Comparison of ENCODE assay signal across 10 mouse cellular contexts in genomic region chr2:70558843-70559451, GRCm38 (mm10). TPM values are rescaled to one million over a fixed set of nuclear protein-coding genes. Genes with fewer than 3 reads are reported as not detected.
DNase-seq lines count a peak whose midpoint lies in the region; ATAC-seq and TF ChIP-seq lines count a peak whose summit lies in the region.
"Had no signal": no experiment of that assay in that cellular context is flagged by ENCODE, and none has a peak within 500 bp of the region (broad histone marks: within the 10 kb centered on the region; RNA-seq: fewer than 3 reads in every experiment).

No protein-coding gene starts in this region.

- peaks cover 49% of the 10 kb centered on the region for H3K27me3 ChIP-seq in hindbrain, embryonic 14.5 days (ENCODE audit: control insufficient read depth, insufficient read depth, low read length)

- no peaks in the 10 kb centered on the region for H3K9me3 ChIP-seq in hindbrain, embryonic 14.5 days (ENCODE audit: control insufficient read depth, low read length)
- H3K9me3 ChIP-seq: embryonic facial prominence, embryonic 12.5 days; limb, embryonic 12.5 days had no signal

- H3K36me3 ChIP-seq in hindbrain, embryonic 14.5 days (replicated peaks; ENCODE audit: control insufficient read depth, insufficient read depth), result no peaks in the 10 kb centered on the region
- H3K36me3 ChIP-seq: embryonic facial prominence, embryonic 12.5 days; limb, embryonic 12.5 days had no signal

- H3K4me3 ChIP-seq in hindbrain, embryonic 14.5 days (replicated peaks; ENCODE audit: low read length), result peak overlapping the region; percentile 55
- peak overlapping the region; percentile 37 for H3K4me3 ChIP-seq in olfactory bulb, adult 2 months (ENCODE audit: insufficient read depth, low read depth, low read length)
- H3K4me3 ChIP-seq: embryonic facial prominence, embryonic 12.5 days; gastrocnemius, adult 2 months; limb, embryonic 12.5 days had no signal

- no peak for ATAC-seq in hindbrain, embryonic 14.5 days (ENCODE audit: low FRiP score)

- H3K4me2 ChIP-seq in hindbrain, embryonic 14.5 days (replicated peaks), result peak overlapping the region; percentile 65
- H3K4me2 ChIP-seq: embryonic facial prominence, embryonic 12.5 days; limb, embryonic 12.5 days had no signal

- H3K9ac ChIP-seq in hindbrain, embryonic 14.5 days, result peak overlapping the region; percentile 41
- H3K9ac ChIP-seq: embryonic facial prominence, embryonic 12.5 days; limb, embryonic 12.5 days had no signal

- peak overlapping the region; percentile 95 for H3K27ac ChIP-seq in hindbrain, embryonic 14.5 days
- peak overlapping the region; percentile 90 for H3K27ac ChIP-seq in olfactory bulb, adult 2 months (ENCODE audit: insufficient read depth, low read depth, low read length)
- H3K27ac ChIP-seq: embryonic facial prominence, embryonic 12.5 days; gastrocnemius, adult 2 months; limb, embryonic 12.5 days had no signal

- WGBS in hindbrain, embryonic 14.5 days, result 11% methylated on average over 24 of the region's 24 CpGs
- 9% methylated on average over 24 of the region's 24 CpGs for WGBS in olfactory bulb, adult 2 months

- TF ChIP-seq POLR2A in olfactory bulb, adult 2 months (IDR thresholded peaks at IDR 0.05; ENCODE audit: insufficient read depth, low read depth, low read length), result no peak

- no peaks in the 10 kb centered on the region for H3K4me1 ChIP-seq in hindbrain, embryonic 14.5 days (replicated peaks; ENCODE audit: control insufficient read depth, insufficient read depth, low read length)
- H3K4me1 ChIP-seq in olfactory bulb, adult 2 months (ENCODE audit: control insufficient read depth, insufficient read depth, low read length), result peaks cover 19% of the 10 kb centered on the region

- peak; percentile 6 for DNase-seq in lung, postnatal 25 days (ENCODE audit: low spot score)
- DNase-seq in lung, adult 18-20 months, result no peak
- DNase-seq in ES-CJ7 (ENCODE audit: low read depth, low spot score) (peak; percentile 62), liver (no peak)
- peak; percentile 27 for DNase-seq in hindbrain, embryonic 14.5 days (ENCODE audit: low spot score)
- DNase-seq in left cerebral cortex, adult 11 months (ENCODE audit: low spot score), result no peak

- no peak for TF ChIP-seq CTCF in olfactory bulb, adult 2 months (IDR thresholded peaks at IDR 0.05; ENCODE audit: insufficient read depth, low read depth, low read length)

RNA-seq across cellular contexts. Expression of gene Gad1, which starts 6.1 kb away (rescaled TPM):
- 89.8 and 119 TPM in 2 replicates for polyA plus RNA-seq in hindbrain, embryonic 14.5 days (2014; fragmentation: Nextera tagmentation; extraction: Ambion mirVana)
- 475 and 527 TPM in 2 replicates for polyA plus RNA-seq in olfactory bulb, adult 2 months (2012; ENCODE audit: insufficient read depth, insufficient read length, low replicate concordance, missing spikeins)

RNA-seq across cellular contexts. Expression of gene Erich2, which starts 50.3 kb away (rescaled TPM):
- 1.9 and 3.8 TPM in 2 replicates for polyA plus RNA-seq in hindbrain, embryonic 14.5 days (2014; fragmentation: Nextera tagmentation; extraction: Ambion mirVana)
- not detected in 2 replicates for polyA plus RNA-seq in olfactory bulb, adult 2 months (2012; ENCODE audit: insufficient read depth, insufficient read length, low replicate concordance, missing spikeins)

Comparison
In these comparisons a context has a peak if more than half of its experiments do, and no peak if none do; other contexts are left out.
1. DNase-seq: peak in lung, postnatal 25 days (single experiment), ES-CJ7 (single experiment) and hindbrain, embryonic 14.5 days (single experiment); none in lung, adult 18-20 months (0 of 2), liver (single experiment) and left cerebral cortex, adult 11 months (single experiment).